In the genomic region with DNA sequence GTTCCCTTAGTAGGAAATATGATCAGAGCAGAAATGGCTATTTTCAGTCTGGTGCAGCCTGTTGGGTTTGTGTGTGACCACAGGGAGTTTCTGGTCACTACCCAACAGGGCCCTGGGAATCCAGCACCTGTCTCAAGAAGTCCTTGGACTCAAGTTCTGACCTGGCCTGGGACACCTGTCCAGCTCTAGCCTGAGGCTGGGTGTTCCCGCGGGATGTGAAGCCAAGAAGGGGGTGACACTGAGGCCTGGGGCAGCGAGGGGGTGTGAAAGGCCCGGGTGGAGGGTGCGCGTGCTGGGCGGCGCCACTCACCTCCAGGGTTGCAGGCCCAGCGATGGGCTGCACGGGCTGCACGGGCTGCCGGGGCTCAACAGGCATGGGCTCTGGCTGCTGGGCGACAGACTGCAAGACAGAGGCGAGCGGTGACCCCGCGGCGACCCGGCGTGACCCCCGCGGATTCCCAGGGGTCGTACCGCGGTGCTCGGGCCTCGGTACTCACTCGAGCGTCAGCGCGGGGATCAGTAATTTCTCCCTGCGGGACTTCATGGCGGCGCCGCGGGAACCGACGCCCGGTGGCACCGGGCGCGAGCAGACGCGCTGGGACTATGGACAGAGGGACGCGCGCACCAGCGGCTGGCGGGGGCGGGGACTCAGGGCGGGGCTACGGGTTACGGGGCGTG, we compare ENCODE assay signal across 8 mouse cellular contexts. TPM values are rescaled to one million over a fixed set of nuclear protein-coding genes. Genes with fewer than 3 reads are reported as not detected.
DNase-seq lines count a peak whose midpoint lies in the region; ATAC-seq and TF ChIP-seq lines count a peak whose summit lies in the region.

No protein-coding gene starts in this region.

- TF ChIP-seq EP300 in liver, postnatal 0 days (IDR thresholded peaks at IDR 0.05; ENCODE audit: low read depth), result no peak

- ATAC-seq in heart, embryonic 15.5 days (replicated peaks; ENCODE audit: insufficient number of reproducible peaks, insufficient read depth, low FRiP score, low read depth), result no peak
- ATAC-seq in liver, postnatal 0 days, result no peak

- H3K9me3 ChIP-seq in embryonic facial prominence, embryonic 10.5 days, result no peaks in the 10 kb centered on the region
- no peaks in the 10 kb centered on the region for H3K9me3 ChIP-seq in heart, embryonic 15.5 days (replicated peaks)
- no peaks in the 10 kb centered on the region for H3K9me3 ChIP-seq in liver, postnatal 0 days (ENCODE audit: low read length)

- H3K4me1 ChIP-seq in embryonic facial prominence, embryonic 10.5 days, result peaks cover 49% of the 10 kb centered on the region
- H3K4me1 ChIP-seq in heart, embryonic 15.5 days (replicated peaks), result peaks cover 27% of the 10 kb centered on the region
- H3K4me1 ChIP-seq in liver, postnatal 0 days (ENCODE audit: insufficient read depth), result peaks cover 61% of the 10 kb centered on the region

- WGBS in embryonic facial prominence, embryonic 10.5 days, result 3% methylated on average over 54 of the region's 54 CpGs
- WGBS in heart, embryonic 15.5 days, result 4% methylated on average over 54 of the region's 54 CpGs
- WGBS in liver, postnatal 0 days (ENCODE audit: insufficient replicate concordance), result 6% methylated on average over 42 of the region's 54 CpGs

- DNase-seq in left cerebral cortex, postnatal 4 days, result peak; percentile 82
- DNase-seq in left cerebral cortex, adult 11 months (ENCODE audit: low spot score), result no peak
- DNase-seq in embryonic facial prominence, embryonic 10.5 days (ENCODE audit: low spot score), result no peak
- DNase-seq in liver, postnatal 0 days, result peak; percentile 97
- DNase-seq in urinary bladder, postnatal 36 days (ENCODE audit: low spot score in 2 of 2), result no peak
- no peak for DNase-seq in cerebellum, adult 11-12 months
- DNase-seq in thymus, postnatal 25 days, result no peak

- intact Hi-C loops in left cerebral cortex, postnatal 4 days (cut with DNase I), result no loop called here

- peak overlapping the region; percentile 83 for H3K27ac ChIP-seq in embryonic facial prominence, embryonic 10.5 days (replicated peaks)
- H3K27ac ChIP-seq in heart, embryonic 15.5 days, result no peak overlapping the region
- peak overlapping the region; percentile 58; the same call in 1 of the 2 replicates for H3K27ac ChIP-seq in liver, postnatal 0 days (ENCODE audit: low read depth)

- H3K36me3 ChIP-seq in embryonic facial prominence, embryonic 10.5 days (replicated peaks), result no peaks in the 10 kb centered on the region
- H3K36me3 ChIP-seq in heart, embryonic 15.5 days, result no peaks in the 10 kb centered on the region
- H3K36me3 ChIP-seq in liver, postnatal 0 days (replicated peaks; ENCODE audit: insufficient read depth, low read length), result 0 out of 2 replicates have a peak, but pooled peaks cover 4% of the 10 kb centered on the region

- peak overlapping the region; percentile 72 for H3K4me3 ChIP-seq in embryonic facial prominence, embryonic 10.5 days
- peak overlapping the region; percentile 60 for H3K4me3 ChIP-seq in heart, embryonic 15.5 days
- peak overlapping the region; percentile 62 for H3K4me3 ChIP-seq in liver, postnatal 0 days (ENCODE audit: low read depth, low read length)

- H3K27me3 ChIP-seq in embryonic facial prominence, embryonic 10.5 days (replicated peaks; ENCODE audit: low read depth, poor library complexity, severe bottlenecking), result peaks cover 78% of the 10 kb centered on the region
- peaks cover 61% of the 10 kb centered on the region for H3K27me3 ChIP-seq in heart, embryonic 15.5 days
- peaks cover 12% of the 10 kb centered on the region for H3K27me3 ChIP-seq in liver, postnatal 0 days (ENCODE audit: insufficient read depth, low read length)

- no peak for TF ChIP-seq CTCF in liver, postnatal 0 days (IDR thresholded peaks at IDR 0.05; ENCODE audit: low read depth)

- peak overlapping the region; percentile 57 for H3K9ac ChIP-seq in heart, embryonic 15.5 days
- H3K9ac ChIP-seq in liver, postnatal 0 days (replicated peaks), result peak overlapping the region; percentile 74

- H3K4me2 ChIP-seq in heart, embryonic 15.5 days, result peak overlapping the region; percentile 91
- peak overlapping the region; percentile 93 for H3K4me2 ChIP-seq in liver, postnatal 0 days (ENCODE audit: low read depth, low read length)

RNA-seq across cellular contexts. Expression of gene Mast3, which starts 8.3 kb away (rescaled TPM):
- total RNA-seq in left cerebral cortex, postnatal 4 days (2021), result 10 to 100 TPM; 78.2 to 86.3 TPM
- polyA plus RNA-seq in embryonic facial prominence, embryonic 10.5 days (2016; fragmentation: Nextera tagmentation; extraction: Ambion mirVana), result 12.4 and 13.9 TPM in 2 replicates
- 5.0 and 11.1 TPM in 2 replicates for polyA plus RNA-seq in heart, embryonic 15.5 days (2015; fragmentation: Nextera tagmentation; extraction: Ambion mirVana)
- polyA plus RNA-seq in liver, postnatal 0 days (2015; fragmentation: Nextera tagmentation; extraction: Ambion mirVana), result 5.2 and 6.0 TPM in 2 replicates

RNA-seq across cellular contexts. Expression of gene Il12rb1, which starts 11.7 kb away (rescaled TPM):
- under 1 TPM; 0.20 to 0.22 TPM for total RNA-seq in left cerebral cortex, postnatal 4 days (2021)
- not detected in 2 replicates for polyA plus RNA-seq in embryonic facial prominence, embryonic 10.5 days (2016; fragmentation: Nextera tagmentation; extraction: Ambion mirVana)
- 0.15 and 0.53 TPM in 2 replicates for polyA plus RNA-seq in heart, embryonic 15.5 days (2015; fragmentation: Nextera tagmentation; extraction: Ambion mirVana)
- 0.19 and 0.25 TPM in 2 replicates for polyA plus RNA-seq in liver, postnatal 0 days (2015; fragmentation: Nextera tagmentation; extraction: Ambion mirVana)

RNA-seq across cellular contexts. Expression of gene Pik3r2, which starts 20.0 kb away (rescaled TPM):
- 100 to 1,000 TPM; 187 to 198 TPM for total RNA-seq in left cerebral cortex, postnatal 4 days (2021)
- 79.2 and 79.8 TPM in 2 replicates for polyA plus RNA-seq in embryonic facial prominence, embryonic 10.5 days (2016; fragmentation: Nextera tagmentation; extraction: Ambion mirVana)
- polyA plus RNA-seq in heart, embryonic 15.5 days (2015; fragmentation: Nextera tagmentation; extraction: Ambion mirVana), result 28.0 and 45.8 TPM in 2 replicates
- 8.9 and 9.0 TPM in 2 replicates for polyA plus RNA-seq in liver, postnatal 0 days (2015; fragmentation: Nextera tagmentation; extraction: Ambion mirVana)

RNA-seq across cellular contexts. Expression of gene Mpv17l2, which starts 35.8 kb away (rescaled TPM):
- total RNA-seq in left cerebral cortex, postnatal 4 days (2021), result 10 to 100 TPM; 31.7 to 32.6 TPM
- polyA plus RNA-seq in embryonic facial prominence, embryonic 10.5 days (2016; fragmentation: Nextera tagmentation; extraction: Ambion mirVana), result 28.2 and 34.5 TPM in 2 replicates
- polyA plus RNA-seq in heart, embryonic 15.5 days (2015; fragmentation: Nextera tagmentation; extraction: Ambion mirVana), result 43.0 and 45.2 TPM in 2 replicates
- polyA plus RNA-seq in liver, postnatal 0 days (2015; fragmentation: Nextera tagmentation; extraction: Ambion mirVana), result 36.3 and 39.9 TPM in 2 replicates

RNA-seq across cellular contexts. Expression of gene Rab3a, which starts 42.1 kb away (rescaled TPM):
- 100 to 1,000 TPM; 414 to 476 TPM for total RNA-seq in left cerebral cortex, postnatal 4 days (2021)
- 13.6 and 16.2 TPM in 2 replicates for polyA plus RNA-seq in embryonic facial prominence, embryonic 10.5 days (2016; fragmentation: Nextera tagmentation; extraction: Ambion mirVana)
- polyA plus RNA-seq in heart, embryonic 15.5 days (2015; fragmentation: Nextera tagmentation; extraction: Ambion mirVana), result 21.0 and 25.5 TPM in 2 replicates
- 3.2 and 3.3 TPM in 2 replicates for polyA plus RNA-seq in liver, postnatal 0 days (2015; fragmentation: Nextera tagmentation; extraction: Ambion mirVana)

Comparison
In these comparisons a context has a peak if more than half of its experiments do, and no peak if none do; other contexts are left out.
1. DNase-seq: peak in left cerebral cortex, postnatal 4 days (single experiment) and liver, postnatal 0 days (single experiment); none in left cerebral cortex, adult 11 months (single experiment), embryonic facial prominence, embryonic 10.5 days (single experiment), urinary bladder, postnatal 36 days (0 of 2), cerebellum, adult 11-12 months (single experiment) and thymus, postnatal 25 days (single experiment).
2. Peak in every context shown above with its lines, with median percentiles within 50 percentile points of each other: H3K4me3 ChIP-seq.